Mouse (Mus musculus) forebrain, embryonic 13.5 days (tissue): ENCODE results near the gene Erg. TPM values are rescaled to one million over a fixed set of nuclear protein-coding genes. Genes with fewer than 3 reads are reported as not detected.

Source experiments
- ATAC-seq: fragments of 200-750 bp; cut with Nextera tagmentation; 2 replicates; pipeline ENCODE4 v1.8.0; 2017
- H3K27ac ChIP-seq: fragments of 300-500 bp; sonication (generic); 2 replicates; pipeline ENCODE4 v1.5.1; 2015; ENCODE audit warnings: inconsistent platforms, mild to moderate bottlenecking, moderate library complexity
- H3K27me3 ChIP-seq: fragments of 300-500 bp; sonication (generic); 2 replicates; pipeline ENCODE4 v1.6.1; 2015; ENCODE audit warnings: mild to moderate bottlenecking, inconsistent platforms
- H3K36me3 ChIP-seq: fragments of 300-500 bp; sonication (generic); 2 replicates; pipeline ENCODE4 v1.6.1; 2015; ENCODE audit warnings: mild to moderate bottlenecking, inconsistent platforms; ENCODE audit not compliant: poor library complexity, severe bottlenecking
- H3K4me1 ChIP-seq: fragments of 300-500 bp; sonication (generic); 2 replicates; pipeline ENCODE4 v1.6.1; 2015; ENCODE audit warnings: inconsistent platforms
- H3K4me2 ChIP-seq: fragments of 300-500 bp; sonication (generic); 2 replicates; pipeline ENCODE4 v1.6.1; 2015; ENCODE audit warnings: inconsistent platforms, mild to moderate bottlenecking, moderate library complexity
- H3K4me3 ChIP-seq: fragments of 300-500 bp; sonication (generic); 2 replicates; pipeline ENCODE4 v1.5.1; 2015; ENCODE audit warnings: mild to moderate bottlenecking, inconsistent platforms
- H3K9ac ChIP-seq: fragments of 300-500 bp; sonication (generic); 2 replicates; pipeline ENCODE4 v1.6.1; 2015; ENCODE audit warnings: mild to moderate bottlenecking, inconsistent platforms
- H3K9me3 ChIP-seq: fragments of 300-500 bp; sonication (generic); replicated peaks from 2 replicates; pipeline ENCODE4 v1.6.1; 2016; ENCODE audit warnings: inconsistent platforms
- WGBS: fragments of 180-500 bp; shearing (Covaris S2); methylation state at CpG from one replicate; pipeline ENCODE4 v1.1.7; 2015; 5-methylcytosine and 5-hydroxymethylcytosine counted together
- polyA plus RNA-seq: library from polyadenylated mRNA; unstranded; fragments of >200 nt; fragmentation: Nextera tagmentation; extraction: Ambion mirVana; gene quantifications from 2 replicates; pipeline ENCODE4 v1.2.1, GENCODE M21; 2015

The Erg gene
- polyA plus RNA-seq, 1 experiment from 2014 or later = 1.8 TPM

- Histone ChIP-seq H3K4me3 (no peak overlapping the region), H3K9me3 (no peaks in the 10 kb centered on the region), H3K27ac (no peak overlapping the region), H3K4me2 (no peak overlapping the region), H3K36me3 (no peaks in the 10 kb centered on the region), H3K4me1 (0 out of 2 replicates have a peak, but pooled peaks cover 3% of the 10 kb centered on the region), H3K27me3 (no peaks in the 10 kb centered on the region), H3K9ac (no peak overlapping the region)
- no peak for ATAC-seq
- WGBS = 65% methylated on average over 4 of the region's 4 CpGs
Observed at GRCm38 (mm10) chr16:95371713-95372112, 214.7 kb downstream of the Erg start.

- no peak overlapping the region for H3K4me3 ChIP-seq
- H3K9ac ChIP-seq = no peak overlapping the region
- no peaks in the 10 kb centered on the region for H3K36me3 ChIP-seq
- WGBS = 84% methylated on average over 19 of the region's 19 CpGs
- no peak overlapping the region for H3K4me2 ChIP-seq
- H3K27ac ChIP-seq = no peak overlapping the region
- ATAC-seq = no peak
- H3K27me3 ChIP-seq = no peaks in the 10 kb centered on the region
- H3K9me3 ChIP-seq = no peaks in the 10 kb centered on the region
- H3K4me1 ChIP-seq = peaks cover 12% of the 10 kb centered on the region; the same call in 1 of the 2 replicates
Observed at GRCm38 (mm10) chr16:95366989-95367765, 219.2 kb downstream of the Erg start.

- Histone ChIP-seq H3K9me3 (no peaks in the 10 kb centered on the region), H3K36me3 (no peaks in the 10 kb centered on the region), H3K27ac (no peak overlapping the region), H3K27me3 (no peaks in the 10 kb centered on the region), H3K4me2 (no peak overlapping the region), H3K9ac (no peak overlapping the region), H3K4me1 (peaks cover 12% of the 10 kb centered on the region; the same call in 1 of the 2 replicates), H3K4me3 (no peak overlapping the region)
- 93% methylated on average over 5 of the region's 5 CpGs for WGBS
- ATAC-seq = no peak
Observed at GRCm38 (mm10) chr16:95365214-95365613, 221.2 kb downstream of the Erg start.

- Histone ChIP-seq H3K4me1 (peaks cover 12% of the 10 kb centered on the region; the same call in 1 of the 2 replicates), H3K9me3 (no peaks in the 10 kb centered on the region), H3K36me3 (no peaks in the 10 kb centered on the region), H3K4me3 (no peak overlapping the region), H3K27me3 (no peaks in the 10 kb centered on the region), H3K4me2 (no peak overlapping the region), H3K9ac (no peak overlapping the region), H3K27ac (no peak overlapping the region)
- 74% methylated on average over 17 of the region's 18 CpGs for WGBS
- peak; percentile 51; the same call in 1 of the 2 replicates for ATAC-seq
Observed at GRCm38 (mm10) chr16:95363632-95364465, 222.5 kb downstream of the Erg start.

GRCm38 (mm10) chr16:95361950-95362349, 224.4 kb downstream of the Erg start:
- H3K27ac ChIP-seq = no peak overlapping the region
- WGBS = 93% methylated on average over 7 of the region's 7 CpGs
- H3K9me3 ChIP-seq = no peaks in the 10 kb centered on the region
- H3K36me3 ChIP-seq = no peaks in the 10 kb centered on the region
- peaks cover 11% of the 10 kb centered on the region; the same call in 1 of the 2 replicates for H3K4me1 ChIP-seq
- no peak overlapping the region for H3K4me2 ChIP-seq
- no peak overlapping the region for H3K9ac ChIP-seq
- H3K27me3 ChIP-seq = no peaks in the 10 kb centered on the region
- no peak overlapping the region for H3K4me3 ChIP-seq
- ATAC-seq = no peak

GRCm38 (mm10) chr16:95360940-95361489, 225.4 kb downstream of the Erg start:
- H3K27ac ChIP-seq = no peak overlapping the region
- no peaks in the 10 kb centered on the region for H3K27me3 ChIP-seq
- H3K4me3 ChIP-seq = no peak overlapping the region
- WGBS = 94% methylated on average over 18 of the region's 18 CpGs
- H3K9me3 ChIP-seq = no peaks in the 10 kb centered on the region
- H3K9ac ChIP-seq = no peak overlapping the region
- ATAC-seq = no peak
- H3K4me2 ChIP-seq = no peak overlapping the region
- no peaks in the 10 kb centered on the region for H3K36me3 ChIP-seq
- peaks cover 6% of the 10 kb centered on the region; the same call in 1 of the 2 replicates for H3K4me1 ChIP-seq

GRCm38 (mm10) chr16:95360214-95360850, 226.1 kb downstream of the Erg start:
- H3K4me2 ChIP-seq = no peak overlapping the region
- no peaks in the 10 kb centered on the region for H3K27me3 ChIP-seq
- no peak for ATAC-seq
- H3K4me1 ChIP-seq = 0 out of 2 replicates have a peak, but pooled peaks cover 4% of the 10 kb centered on the region
- H3K9me3 ChIP-seq = no peaks in the 10 kb centered on the region
- 89% methylated on average over 8 of the region's 8 CpGs for WGBS
- no peak overlapping the region for H3K27ac ChIP-seq
- no peak overlapping the region for H3K4me3 ChIP-seq
- H3K9ac ChIP-seq = no peak overlapping the region
- H3K36me3 ChIP-seq = no peaks in the 10 kb centered on the region

- 84% methylated on average over 12 of the region's 12 CpGs for WGBS
- H3K36me3 ChIP-seq = no peaks in the 10 kb centered on the region
Observed at GRCm38 (mm10) chr16:95356962-95357955, 229.1 kb downstream of the Erg start.

GRCm38 (mm10) chr16:95353838-95354237, 232.6 kb downstream of the Erg start:
- Histone ChIP-seq H3K4me1 (no peaks in the 10 kb centered on the region), H3K9me3 (no peaks in the 10 kb centered on the region), H3K4me2 (no peak overlapping the region), H3K4me3 (no peak overlapping the region), H3K36me3 (no peaks in the 10 kb centered on the region), H3K27ac (no peak overlapping the region), H3K27me3 (0 out of 2 replicates have a peak, but pooled peaks cover 8% of the 10 kb centered on the region), H3K9ac (no peak overlapping the region)
- 82% methylated on average over 8 of the region's 8 CpGs for WGBS
- no peak for ATAC-seq

More at GRCm38 (mm10) chr16:95356962-95357955, 229.1 kb downstream of the Erg start:
- no peaks in the 10 kb centered on the region for H3K4me1 ChIP-seq
- no peak overlapping the region for H3K27ac ChIP-seq
- H3K4me3 ChIP-seq = no peak overlapping the region
- no peak overlapping the region for H3K9ac ChIP-seq
- H3K4me2 ChIP-seq = no peak overlapping the region
- ATAC-seq = no peak
- no peaks in the 10 kb centered on the region for H3K9me3 ChIP-seq
- no peaks in the 10 kb centered on the region for H3K27me3 ChIP-seq

- no peaks in the 10 kb centered on the region for H3K4me1 ChIP-seq
- no peak for ATAC-seq
- no peaks in the 10 kb centered on the region for H3K36me3 ChIP-seq
- WGBS = 64% methylated on average over 8 of the region's 8 CpGs
- no peak overlapping the region for H3K4me3 ChIP-seq
- no peaks in the 10 kb centered on the region for H3K9me3 ChIP-seq
- H3K9ac ChIP-seq = no peak overlapping the region
- no peak overlapping the region for H3K4me2 ChIP-seq
- no peak overlapping the region for H3K27ac ChIP-seq
- H3K27me3 ChIP-seq = 0 out of 2 replicates have a peak, but pooled peaks cover 8% of the 10 kb centered on the region
Observed at GRCm38 (mm10) chr16:95352266-95352665, 234.1 kb downstream of the Erg start.

GRCm38 (mm10) chr16:95350499-95350898, 235.9 kb downstream of the Erg start:
- no peak overlapping the region for H3K9ac ChIP-seq
- H3K9me3 ChIP-seq = no peaks in the 10 kb centered on the region
- H3K4me1 ChIP-seq = no peaks in the 10 kb centered on the region
- no peak overlapping the region for H3K4me2 ChIP-seq
- peak; percentile 36; the same call in 1 of the 2 replicates for ATAC-seq
- no peaks in the 10 kb centered on the region for H3K36me3 ChIP-seq
- H3K4me3 ChIP-seq = no peak overlapping the region
- 23% methylated on average over 3 of the region's 3 CpGs for WGBS
- no peak overlapping the region for H3K27ac ChIP-seq
- 0 out of 2 replicates have a peak, but pooled peaks cover 8% of the 10 kb centered on the region for H3K27me3 ChIP-seq
